Mouse (Mus musculus): ENCODE data around the gene Foxk1. TPM values are rescaled to one million over a fixed set of nuclear protein-coding genes. Genes with fewer than 3 reads are reported as not detected.

Foxk1 gene
- polyA plus RNA-seq, 1 experiment from 2014 or later, result 5.8 TPM

DNA sequence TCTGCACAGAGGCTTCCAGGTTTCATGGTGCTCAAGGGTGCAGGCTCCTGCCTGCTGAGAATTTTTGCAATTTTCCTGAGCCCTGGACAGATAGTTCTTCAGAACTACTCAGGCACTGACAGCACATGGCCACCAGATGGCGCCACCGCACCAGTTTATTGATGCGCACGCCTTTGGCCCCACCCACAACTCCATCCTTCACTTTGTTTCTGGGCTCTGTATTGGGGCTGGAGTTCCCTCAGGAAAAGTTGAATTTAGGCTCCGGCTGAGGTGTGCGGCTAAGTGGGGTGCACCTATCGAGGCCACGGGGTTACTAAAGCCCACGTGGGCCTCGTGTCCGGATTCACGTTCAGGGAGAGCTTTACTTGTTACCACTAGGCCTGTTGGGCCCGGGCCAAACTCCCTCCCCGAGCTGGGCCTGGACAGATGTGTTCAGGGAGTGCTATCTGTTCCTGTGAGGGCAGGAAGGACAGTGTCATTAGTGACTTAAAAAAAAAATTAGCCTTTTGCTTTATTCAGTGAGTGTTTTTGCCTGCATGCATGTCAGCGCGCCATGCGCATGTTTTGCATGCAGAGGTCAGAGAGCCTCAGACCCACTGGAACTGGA, 77.6 kb downstream of the Foxk1 start:
- Histone ChIP-seq H3K4me1 (replicated peaks) (peaks cover 10% of the 10 kb centered on the region), H3K9me3 (replicated peaks) (no peaks in the 10 kb centered on the region), H3K9ac (peak overlapping the region; percentile 41; the same call in 1 of the 2 replicates), H3K4me3 (no peak overlapping the region), H3K27me3 (replicated peaks) (no peaks in the 10 kb centered on the region), H3K4me2 (peak overlapping the region; percentile 51), H3K27ac (ENCODE audit: poor library complexity, severe bottlenecking) (no peak overlapping the region), H3K36me3 (peaks cover 15% of the 10 kb centered on the region)
- ATAC-seq (ENCODE audit: insufficient number of reproducible peaks, low FRiP score), result peak; percentile 44; the same call in 1 of the 2 replicates
- WGBS, result 31% methylated on average over 17 of the region's 17 CpGs

GRCm38 (mm10) chr5:142482512-142482911, 81.2 kb downstream of the Foxk1 start:
- Histone ChIP-seq H3K27me3 (replicated peaks) (no peaks in the 10 kb centered on the region), H3K36me3 (0 out of 2 replicates have a peak, but pooled peaks cover 3% of the 10 kb centered on the region), H3K4me1 (replicated peaks) (peaks cover 10% of the 10 kb centered on the region), H3K9me3 (replicated peaks) (no peaks in the 10 kb centered on the region), H3K9ac (no peak overlapping the region), H3K4me2 (no peak overlapping the region), H3K4me3 (no peak overlapping the region), H3K27ac (ENCODE audit: poor library complexity, severe bottlenecking) (no peak overlapping the region)
- no peak for ATAC-seq (ENCODE audit: insufficient number of reproducible peaks, low FRiP score)
- 49% methylated on average over 2 of the region's 2 CpGs for WGBS

DNA sequence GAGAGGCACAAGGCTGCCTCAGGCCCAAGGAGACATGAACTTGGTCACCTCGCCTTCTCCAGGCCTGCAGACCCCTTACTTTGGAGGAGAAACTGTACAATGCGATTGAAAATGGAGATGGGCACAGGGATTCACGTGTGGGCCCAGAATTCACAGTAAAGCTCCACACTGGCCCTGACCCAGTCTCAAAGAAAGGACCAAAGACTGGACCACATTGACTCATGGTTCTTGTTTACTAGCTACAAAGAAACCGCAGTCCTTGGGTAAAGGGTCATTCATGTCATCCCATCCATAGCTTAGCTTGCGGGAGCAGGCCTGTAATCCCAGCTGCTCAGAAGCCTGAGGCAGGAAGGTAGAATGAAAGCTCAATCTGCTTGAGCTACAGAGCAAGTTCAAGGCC, 82.3 kb downstream of the Foxk1 start:
- H3K27me3 ChIP-seq (replicated peaks), result no peaks in the 10 kb centered on the region
- H3K4me1 ChIP-seq (replicated peaks), result peaks cover 6% of the 10 kb centered on the region
- WGBS, result 90% methylated on average over 5 of the region's 5 CpGs
- H3K4me3 ChIP-seq, result no peak overlapping the region
- H3K36me3 ChIP-seq, result 0 out of 2 replicates have a peak, but pooled peaks cover 3% of the 10 kb centered on the region
- no peak overlapping the region for H3K9ac ChIP-seq
- no peak overlapping the region for H3K27ac ChIP-seq (ENCODE audit: poor library complexity, severe bottlenecking)
- no peak for ATAC-seq (ENCODE audit: insufficient number of reproducible peaks, low FRiP score)
- no peak overlapping the region for H3K4me2 ChIP-seq
- no peaks in the 10 kb centered on the region for H3K9me3 ChIP-seq (replicated peaks)

- no peak overlapping the region for H3K27ac ChIP-seq (ENCODE audit: poor library complexity, severe bottlenecking)
- WGBS, result 68% methylated on average over 9 of the region's 9 CpGs
- no peak overlapping the region for H3K4me3 ChIP-seq
- 0 out of 2 replicates have a peak, but pooled peaks cover 3% of the 10 kb centered on the region for H3K36me3 ChIP-seq
- ATAC-seq (ENCODE audit: insufficient number of reproducible peaks, low FRiP score), result no peak
- H3K4me2 ChIP-seq, result no peak overlapping the region
- no peaks in the 10 kb centered on the region; the same call in 1 of the 2 replicates for H3K4me1 ChIP-seq (replicated peaks)
- no peaks in the 10 kb centered on the region for H3K27me3 ChIP-seq (replicated peaks)
- no peaks in the 10 kb centered on the region for H3K9me3 ChIP-seq (replicated peaks)
- H3K9ac ChIP-seq, result no peak overlapping the region
These were observed 85.4 kb downstream of the Foxk1 start for GRCm38 (mm10) chr5:142486654-142487053.

- ATAC-seq (ENCODE audit: insufficient number of reproducible peaks, low FRiP score), result no peak
- Histone ChIP-seq H3K27me3 (replicated peaks) (no peaks in the 10 kb centered on the region), H3K4me3 (no peak overlapping the region), H3K9ac (no peak overlapping the region), H3K4me1 (replicated peaks) (peaks cover 7% of the 10 kb centered on the region), H3K27ac (ENCODE audit: poor library complexity, severe bottlenecking) (no peak overlapping the region), H3K4me2 (no peak overlapping the region), H3K9me3 (replicated peaks) (no peaks in the 10 kb centered on the region), H3K36me3 (0 out of 2 replicates have a peak, but pooled peaks cover 5% of the 10 kb centered on the region)
- WGBS, result 70% methylated on average over 9 of the region's 9 CpGs
These were observed 88.8 kb downstream of the Foxk1 start for GRCm38 (mm10) chr5:142489955-142490707.

DNA sequence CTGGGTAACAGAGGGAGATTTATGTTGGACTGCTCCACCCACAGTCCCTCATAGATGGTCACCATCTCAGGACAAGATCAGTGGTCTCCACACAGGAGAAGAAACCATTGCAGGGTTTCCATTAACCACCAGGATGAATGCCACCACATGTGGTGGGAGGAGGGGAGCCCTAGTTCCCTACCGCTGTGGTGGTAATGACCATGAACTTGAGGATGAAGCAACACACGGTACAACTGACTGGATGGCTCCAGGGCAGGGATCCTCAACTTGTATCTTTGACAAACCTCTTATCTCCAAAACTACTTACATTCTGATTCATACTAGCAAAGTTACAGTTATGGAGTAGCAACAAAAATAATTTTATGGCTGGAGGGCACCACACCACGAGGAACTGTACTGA, 92.0 kb downstream of the Foxk1 start:
- Histone ChIP-seq H3K9ac (no peak overlapping the region), H3K4me2 (no peak overlapping the region), H3K4me1 (replicated peaks) (peaks cover 17% of the 10 kb centered on the region), H3K27ac (ENCODE audit: poor library complexity, severe bottlenecking) (no peak overlapping the region), H3K36me3 (0 out of 2 replicates have a peak, but pooled peaks cover 3% of the 10 kb centered on the region), H3K27me3 (replicated peaks) (no peaks in the 10 kb centered on the region), H3K9me3 (replicated peaks) (no peaks in the 10 kb centered on the region), H3K4me3 (no peak overlapping the region)
- no peak for ATAC-seq (ENCODE audit: insufficient number of reproducible peaks, low FRiP score)
- 85% methylated on average over 3 of the region's 3 CpGs for WGBS

DNA sequence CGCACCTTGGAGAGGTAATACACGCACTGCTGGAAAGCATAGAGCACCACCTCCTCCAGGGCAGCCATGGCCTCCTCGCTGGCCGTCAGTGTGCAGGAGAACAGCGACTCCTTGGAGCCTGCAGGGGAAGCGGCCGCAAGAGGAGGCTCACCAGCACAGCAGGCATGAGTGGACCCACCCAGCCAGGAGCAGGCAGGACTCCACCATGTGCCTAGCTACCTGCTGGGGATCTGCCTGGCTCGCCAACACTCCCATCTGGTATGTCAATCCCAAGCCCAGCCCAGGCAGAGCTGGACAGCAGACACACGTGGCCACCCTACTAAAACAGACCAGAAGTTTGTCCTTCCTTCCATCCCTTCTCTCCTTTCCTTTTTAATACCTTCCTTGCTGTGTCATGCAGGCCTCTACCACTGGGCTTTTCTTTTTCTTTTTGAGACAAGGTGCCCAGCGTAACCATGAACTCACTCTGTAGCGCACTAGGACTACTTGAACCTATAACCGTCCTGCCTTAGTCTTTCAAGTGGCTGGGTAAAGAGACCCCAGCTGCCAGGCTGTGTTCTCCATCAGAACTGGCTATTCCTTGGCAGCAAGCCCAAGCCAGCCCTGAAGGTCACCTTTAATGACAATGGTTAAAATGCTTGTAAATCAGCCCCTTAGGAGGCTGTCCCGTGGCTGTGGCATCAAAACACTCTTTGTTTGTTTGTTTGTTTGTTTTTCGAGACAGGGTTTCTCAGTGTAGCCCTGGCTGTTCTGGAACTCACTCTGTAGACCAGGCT, 94.2 kb downstream of the Foxk1 start:
- 0 out of 2 replicates have a peak overlapping the region, but pooled peaks have one; percentile 10 for H3K4me2 ChIP-seq
- peaks cover 23% of the 10 kb centered on the region for H3K4me1 ChIP-seq (replicated peaks)
- H3K36me3 ChIP-seq, result 0 out of 2 replicates have a peak, but pooled peaks cover 3% of the 10 kb centered on the region
- no peaks in the 10 kb centered on the region for H3K9me3 ChIP-seq (replicated peaks)
- 0 out of 2 replicates have a peak overlapping the region, but pooled peaks have one; percentile 23 for H3K9ac ChIP-seq
- no peaks in the 10 kb centered on the region for H3K27me3 ChIP-seq (replicated peaks)
- H3K4me3 ChIP-seq, result no peak overlapping the region
- WGBS, result 50% methylated on average over 14 of the region's 14 CpGs
- H3K27ac ChIP-seq (ENCODE audit: poor library complexity, severe bottlenecking), result peak overlapping the region; percentile 55
- no peak for ATAC-seq (ENCODE audit: insufficient number of reproducible peaks, low FRiP score)

GRCm38 (mm10) chr5:142498964-142499363, 97.7 kb downstream of the Foxk1 start:
- WGBS, result 57% methylated on average over 3 of the region's 3 CpGs
- Histone ChIP-seq H3K4me1 (replicated peaks) (peaks cover 35% of the 10 kb centered on the region), H3K27me3 (replicated peaks) (no peaks in the 10 kb centered on the region), H3K4me3 (no peak overlapping the region), H3K27ac (ENCODE audit: poor library complexity, severe bottlenecking) (no peak overlapping the region), H3K9ac (no peak overlapping the region), H3K9me3 (replicated peaks) (no peaks in the 10 kb centered on the region), H3K4me2 (no peak overlapping the region), H3K36me3 (no peaks in the 10 kb centered on the region)
- ATAC-seq (ENCODE audit: insufficient number of reproducible peaks, low FRiP score), result no peak

GRCm38 (mm10) chr5:142500918-142501317, 99.6 kb downstream of the Foxk1 start:
- Histone ChIP-seq H3K9me3 (replicated peaks) (no peaks in the 10 kb centered on the region), H3K4me3 (no peak overlapping the region), H3K4me2 (no peak overlapping the region), H3K27me3 (replicated peaks) (no peaks in the 10 kb centered on the region), H3K4me1 (replicated peaks) (peaks cover 20% of the 10 kb centered on the region), H3K9ac (no peak overlapping the region), H3K36me3 (no peaks in the 10 kb centered on the region), H3K27ac (ENCODE audit: poor library complexity, severe bottlenecking) (no peak overlapping the region)
- no peak for ATAC-seq (ENCODE audit: insufficient number of reproducible peaks, low FRiP score)
- WGBS, result 78% methylated on average over 10 of the region's 10 CpGs

DNA sequence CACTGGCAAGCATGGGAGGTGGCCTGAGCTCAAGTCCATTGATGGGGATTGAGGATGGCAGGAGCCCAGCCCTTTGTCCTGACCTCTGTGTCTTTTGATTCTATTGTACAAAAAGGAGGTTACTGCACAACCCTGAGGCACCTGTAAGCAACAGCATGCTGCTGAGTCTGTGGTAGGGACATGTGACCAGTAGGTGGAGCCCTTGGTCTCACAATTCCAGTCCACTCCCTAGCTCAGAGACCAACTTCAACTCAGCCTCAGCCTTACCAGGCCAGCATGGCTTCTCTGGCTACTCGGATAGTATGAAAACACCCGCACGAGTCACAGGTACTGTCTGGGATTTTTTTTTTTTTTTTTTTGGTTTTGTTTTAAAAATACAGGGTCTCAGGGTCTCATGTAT, 101.1 kb downstream of the Foxk1 start:
- Histone ChIP-seq H3K27ac (ENCODE audit: poor library complexity, severe bottlenecking) (no peak overlapping the region), H3K4me3 (no peak overlapping the region), H3K4me1 (replicated peaks) (peaks cover 18% of the 10 kb centered on the region), H3K36me3 (no peaks in the 10 kb centered on the region), H3K4me2 (no peak overlapping the region), H3K9me3 (replicated peaks) (no peaks in the 10 kb centered on the region), H3K27me3 (replicated peaks) (0 out of 2 replicates have a peak, but pooled peaks cover 6% of the 10 kb centered on the region), H3K9ac (no peak overlapping the region)
- ATAC-seq (ENCODE audit: insufficient number of reproducible peaks, low FRiP score), result peak; percentile 84
- 2% methylated on average over 3 of the region's 3 CpGs for WGBS

GRCm38 (mm10) chr5:142504175-142504574, 102.9 kb downstream of the Foxk1 start:
- H3K4me3 ChIP-seq, result no peak overlapping the region
- 81% methylated on average over 3 of the region's 3 CpGs for WGBS
- no peak overlapping the region for H3K27ac ChIP-seq (ENCODE audit: poor library complexity, severe bottlenecking)
- no peaks in the 10 kb centered on the region for H3K9me3 ChIP-seq (replicated peaks)
- H3K9ac ChIP-seq, result no peak overlapping the region
- H3K27me3 ChIP-seq (replicated peaks), result 0 out of 2 replicates have a peak, but pooled peaks cover 6% of the 10 kb centered on the region
- no peaks in the 10 kb centered on the region for H3K36me3 ChIP-seq
- H3K4me2 ChIP-seq, result no peak overlapping the region
- no peak for ATAC-seq (ENCODE audit: insufficient number of reproducible peaks, low FRiP score)
- H3K4me1 ChIP-seq (replicated peaks), result peaks cover 22% of the 10 kb centered on the region
